Mouse (Mus musculus) adrenal gland, postnatal 36 days (tissue): ENCODE data around the gene Hspb3. TPM values are rescaled to one million over a fixed set of nuclear protein-coding genes. Genes with fewer than 3 reads are reported as not detected.

Experiments used
- DNase-seq, 2 experiments: peaks; one replicate each; pipeline ENCODE4 v3.0.0; 2021; ENCODE audit warnings: mixed read lengths in 1 of 2
- long read RNA-seq, 2 experiments: library from polyadenylated mRNA; stranded (forward); transcript quantifications; one replicate each; pipeline ENCODE4 v2.0.0; 2021; ENCODE audit warnings: borderline sequencing depth in 2 of 2
- total RNA-seq, 2 experiments: library from RNA; stranded (reverse); gene quantifications; 2 replicates each; pipeline ENCODE4 v1.2.3; 2021

The Hspb3 gene
- total RNA-seq: not detected
- long read RNA-seq, experiment 1: 0 reads
- long read RNA-seq, experiment 2: 0 reads

GRCm38 (mm10) chr13:113663151-113663779 is at the start of gene Hspb3:
TSS of gene Hspb3 (minus strand) at chr13:113663676.
- peak; percentile 54 to 59 for DNase-seq

- no peak for DNase-seq
Measured at GRCm38 (mm10) chr13:113713186-113713585, 49.7 kb upstream of the Hspb3 start.

- DNase-seq: no peak
Measured at GRCm38 (mm10) chr13:113706183-113706582, 42.7 kb upstream of the Hspb3 start.

GRCm38 (mm10) chr13:113701185-113701584 is 37.7 kb upstream of the Hspb3 start:
- DNase-seq: no peak

GRCm38 (mm10) chr13:113699928-113700327 is 36.5 kb upstream of the Hspb3 start:
- no peak for DNase-seq

GRCm38 (mm10) chr13:113699415-113699873 is 36.0 kb upstream of the Hspb3 start:
- no peak for DNase-seq

- no peak for DNase-seq
Measured at GRCm38 (mm10) chr13:113696838-113697321, 33.4 kb upstream of the Hspb3 start.

- DNase-seq: peak; percentile 10 to 39
Measured at GRCm38 (mm10) chr13:113693383-113693782, 29.9 kb upstream of the Hspb3 start.

- DNase-seq: no peak
Measured at GRCm38 (mm10) chr13:113691644-113692043, 28.2 kb upstream of the Hspb3 start.

- DNase-seq: no peak
Measured at GRCm38 (mm10) chr13:113689883-113690282, 26.4 kb upstream of the Hspb3 start.

GRCm38 (mm10) chr13:113686691-113687121 is 23.2 kb upstream of the Hspb3 start:
- DNase-seq: peak; percentile 17 to 23

- DNase-seq: no peak
Measured at GRCm38 (mm10) chr13:113682821-113683220, 19.3 kb upstream of the Hspb3 start.

GRCm38 (mm10) chr13:113680646-113681045 is 17.2 kb upstream of the Hspb3 start:
- DNase-seq: no peak

- DNase-seq: peak; percentile 53 to 58
Measured at GRCm38 (mm10) chr13:113669459-113670077, 6.1 kb upstream of the Hspb3 start.

GRCm38 (mm10) chr13:113663883-113664282 is 407 bp upstream of the Hspb3 start:
- DNase-seq: no peak

GRCm38 (mm10) chr13:113661826-113662271 is 1.6 kb downstream of the Hspb3 start:
- DNase-seq: no peak

GRCm38 (mm10) chr13:113660576-113661310 is 2.7 kb downstream of the Hspb3 start:
- no peak for DNase-seq

- no peak for DNase-seq
Measured at GRCm38 (mm10) chr13:113657204-113657603, 6.3 kb downstream of the Hspb3 start.

- DNase-seq: no peak
Measured at GRCm38 (mm10) chr13:113656639-113657038, 6.8 kb downstream of the Hspb3 start.

- DNase-seq: no peak
Measured at GRCm38 (mm10) chr13:113655511-113655910, 8.0 kb downstream of the Hspb3 start.

GRCm38 (mm10) chr13:113640944-113641597 is 22.4 kb downstream of the Hspb3 start:
- no peak for DNase-seq

GRCm38 (mm10) chr13:113638914-113639313 is 24.6 kb downstream of the Hspb3 start:
- no peak for DNase-seq
